Mouse (Mus musculus): Measurements from ENCODE around the gene Trim59.

Gene Trim59

DNA sequence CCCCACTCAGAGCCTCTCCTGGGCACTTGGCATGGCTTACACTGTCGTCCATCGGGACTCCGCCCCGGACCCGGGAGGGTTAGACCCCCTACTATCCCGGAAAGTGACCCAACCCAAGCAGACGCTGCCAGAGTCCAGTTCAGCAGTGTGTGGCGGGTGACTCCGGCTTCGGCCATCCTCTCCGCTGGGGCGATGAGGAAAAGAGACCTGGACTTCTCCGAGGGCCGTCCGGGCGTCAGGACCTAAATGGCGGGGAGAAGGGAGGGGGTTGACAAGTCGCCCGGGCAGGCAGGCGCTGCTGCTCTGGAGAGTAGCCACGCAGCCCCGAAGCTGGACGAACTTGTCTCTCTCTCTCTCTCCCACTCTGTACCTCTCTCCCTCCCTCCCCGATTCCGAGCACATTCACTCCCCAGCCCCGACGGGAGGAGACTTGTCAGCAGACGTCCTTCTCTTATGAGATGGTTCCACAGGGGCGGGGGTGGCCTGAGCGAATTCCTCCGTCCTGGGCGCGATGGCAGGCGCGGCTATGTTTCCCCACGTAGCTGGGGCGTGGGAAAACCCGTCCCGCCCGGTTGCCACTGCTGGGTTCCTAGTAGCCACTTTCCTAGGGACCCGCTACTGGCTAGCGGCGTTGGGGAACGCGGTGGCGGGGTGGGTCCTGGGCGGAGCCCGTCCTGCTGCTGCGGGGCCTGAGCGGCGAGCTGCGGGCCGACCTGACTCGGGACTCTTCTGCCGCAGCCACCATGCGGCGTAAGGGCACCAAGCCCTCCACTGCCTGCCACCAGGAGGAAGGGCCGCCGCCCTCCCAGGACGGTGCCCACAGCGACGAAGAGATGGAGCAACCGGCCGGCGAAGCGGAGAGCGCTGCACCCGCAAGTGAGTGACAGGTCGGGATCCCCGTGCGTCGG is 39.0 kb downstream of the Trim59 start:
- peak; percentile 7 to 8 for DNase-seq (ENCODE audit: low spot score in 2 of 2)

DNA sequence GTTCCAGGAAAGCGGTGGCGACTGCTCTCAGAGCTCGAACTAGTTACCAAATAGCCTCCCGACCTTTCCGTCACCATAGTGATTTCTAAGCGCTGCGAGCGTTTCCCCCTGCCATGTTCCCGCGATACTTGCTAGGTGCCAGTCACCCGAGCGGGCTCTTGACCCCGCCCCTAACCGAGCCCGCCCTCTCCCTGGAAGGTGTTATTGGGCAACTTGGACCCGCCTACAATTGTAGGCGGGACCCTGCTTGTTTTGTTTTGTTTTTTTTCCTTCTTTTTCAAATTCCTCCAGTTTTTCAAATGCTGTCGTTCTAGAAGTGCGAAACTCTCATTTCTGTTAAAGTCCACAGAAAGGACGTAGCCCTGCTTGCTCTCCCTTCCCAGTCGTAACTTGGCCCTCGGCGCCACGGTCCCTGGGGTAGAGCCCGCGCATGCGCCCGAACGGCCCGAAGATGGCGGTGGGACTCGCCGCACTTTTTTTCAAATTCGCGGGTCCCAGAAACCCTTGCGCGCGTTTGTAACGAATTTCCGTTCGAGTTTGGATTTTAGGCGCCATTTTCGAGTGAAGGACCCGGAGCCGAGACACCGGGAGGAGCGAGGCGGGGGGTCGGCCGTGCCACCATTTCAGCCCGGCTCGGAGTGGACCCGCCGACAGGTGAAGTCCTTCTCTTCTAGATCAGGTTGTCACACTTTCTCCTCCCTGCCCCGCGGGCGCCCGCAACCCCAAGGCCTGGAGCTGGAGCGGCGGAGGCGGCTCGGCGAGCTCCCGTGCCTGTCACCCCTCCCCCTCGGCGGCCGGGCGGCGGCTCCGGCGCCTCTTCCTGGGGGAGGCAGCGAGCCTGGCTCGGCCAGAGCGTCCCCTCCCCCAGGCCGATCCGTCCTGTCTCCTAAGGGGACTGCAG is 39.9 kb downstream of the Trim59 start, which contains the start of the genes Ift80 and Smc4:
TSS of gene Ift80 (minus strand) at position 134 of the 901 bp plus-strand sequence.
TSS of gene Smc4 (plus strand) at position 302 of the 901 bp plus-strand sequence.
- DNase-seq (ENCODE audit: low spot score in 2 of 2), result peak; percentile 96 to 97

DNA sequence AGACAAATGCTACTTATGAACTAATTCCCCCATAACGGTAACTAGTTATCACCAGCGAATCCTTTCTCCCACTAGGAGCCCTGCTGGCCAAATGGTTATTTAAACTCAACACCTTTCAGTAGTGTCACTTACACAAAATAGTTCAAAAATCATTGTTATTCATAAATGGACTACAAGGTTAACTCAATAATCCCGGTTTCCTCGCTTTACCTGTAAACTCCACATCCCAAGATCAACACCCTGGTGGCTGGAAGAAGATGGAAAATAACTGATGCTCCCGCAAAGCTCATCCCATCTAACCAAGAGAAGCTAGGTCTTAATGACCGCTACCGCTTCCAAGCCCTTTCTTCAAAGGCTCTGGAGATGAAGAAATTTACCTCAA is 40.5 kb downstream of the Trim59 start:
- DNase-seq (ENCODE audit: low spot score in 2 of 2), result no peak

DNA sequence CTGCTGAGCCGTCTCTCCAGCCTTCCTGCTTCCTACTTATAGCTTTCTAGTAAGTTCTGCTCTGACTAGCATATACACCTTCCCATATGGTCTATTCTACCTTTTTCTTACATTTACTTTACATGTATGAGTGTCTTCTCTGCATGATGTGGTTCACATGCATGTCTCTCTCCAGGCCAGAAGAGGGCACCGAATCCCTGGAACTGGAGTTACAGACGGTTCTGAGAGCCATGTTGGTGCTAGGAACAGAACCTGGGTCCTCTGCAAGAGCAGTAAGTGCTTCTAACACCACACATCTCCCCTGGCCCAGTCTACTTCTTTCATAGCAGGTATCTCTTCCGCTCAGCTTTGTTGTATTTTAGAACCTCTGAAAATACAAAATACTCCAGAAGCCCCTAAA is 41.8 kb downstream of the Trim59 start:
- DNase-seq (ENCODE audit: low spot score in 2 of 2), result no peak

DNA sequence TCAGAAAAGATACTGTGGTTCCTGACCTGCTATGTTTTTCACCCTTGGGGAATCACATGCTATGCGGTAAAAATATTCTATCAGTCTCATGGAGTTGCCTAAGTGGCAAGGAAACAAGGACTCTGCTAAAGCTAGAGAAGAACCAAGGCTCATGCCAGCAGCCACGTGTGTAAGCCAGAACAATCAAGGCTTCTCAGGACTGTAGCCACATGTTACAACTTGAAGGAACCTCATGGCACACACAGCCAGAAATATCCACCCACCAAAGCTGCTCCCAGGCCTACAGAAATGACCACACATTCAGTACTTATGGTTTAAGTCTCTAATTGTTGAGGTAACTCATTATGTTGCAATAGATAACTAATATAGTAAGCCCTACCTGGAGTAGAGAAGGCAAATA is 58.0 kb downstream of the Trim59 start:
- no peak for DNase-seq (ENCODE audit: low spot score in 2 of 2)

Measured in right cerebral cortex, adult 2 months (tissue).